Mouse (Mus musculus) neutrophil, adult 59 days (primary cell): ENCODE measurements around the gene Fdx1. TPM values are rescaled to one million over a fixed set of nuclear protein-coding genes. Genes with fewer than 3 reads are reported as not detected.

Source experiments
- total RNA-seq, 2 experiments: library from RNA; stranded (reverse); gene quantifications; 1 replicate in 1 of 2; 2 replicates in 1 of 2; pipeline ENCODE4 v1.2.4; 2023

The Fdx1 gene
- total RNA-seq = 1 to 10 TPM; 4.8 to 5.9 TPM

GRCm38 (mm10) chr9:51962975-51963701 is at the start of gene Fdx1:
Gene Fdx1, minus strand, starts transcription at chr9:51963556.

Other genes with a start within 250 kb of the Fdx1 start
- not detected for gene Arhgap20, start 198.2 kb downstream of the Fdx1 start, total RNA-seq
- gene Rdx, start 83.6 kb upstream of the Fdx1 start, total RNA-seq = 10 to 100 TPM; 50.8 to 54.1 TPM
- 1 to 10 TPM; 4.9 to 6.2 TPM for gene Zc3h12c, start 205.0 kb upstream of the Fdx1 start, total RNA-seq